Mouse (Mus musculus): ENCODE results near the gene Psmb4.
"Not testable (repeated sequence)": the region's sequence is repeated elsewhere in the genome, so short reads cannot be mapped to it uniquely, and the experiment has no call there.

DNA sequence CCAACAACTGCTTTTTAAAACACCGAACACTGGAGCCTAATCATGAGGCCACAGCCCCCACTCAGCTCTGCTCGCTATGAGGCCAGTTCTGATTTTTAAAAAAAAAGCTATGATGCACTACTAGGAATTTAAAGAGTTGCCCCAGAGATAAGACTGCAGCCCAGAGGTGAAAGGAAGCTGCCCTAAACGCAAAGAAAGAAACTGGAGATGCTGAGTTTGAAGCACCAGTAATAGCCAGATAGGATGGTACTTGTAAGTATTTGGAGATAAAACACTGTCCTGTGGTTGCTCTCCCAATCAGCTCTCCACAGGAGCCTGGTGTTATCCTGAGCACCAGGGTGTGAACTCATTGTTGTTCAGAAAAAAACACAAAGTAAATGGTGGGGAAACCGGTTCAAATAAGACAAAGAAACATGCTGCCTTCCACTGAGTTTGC, 39.6 kb upstream of the Psmb4 start:
- not testable (repeated sequence) for TF ChIP-seq CEBPB (IDR thresholded peaks at IDR 0.05; ENCODE audit: insufficient read depth, poor library complexity, severe bottlenecking); POLR2A (IDR thresholded peaks at IDR 0.05; ENCODE audit: insufficient read length, low read depth); TCF12 (IDR thresholded peaks at IDR 0.05; ENCODE audit: insufficient read depth, poor library complexity, severe bottlenecking); USF1 (IDR thresholded peaks at IDR 0.05; ENCODE audit: low read depth); MAX (IDR thresholded peaks at IDR 0.05; ENCODE audit: low read depth); E2F4 (IDR thresholded peaks at IDR 0.05; ENCODE audit: insufficient read depth)

Measured in myocyte (in vitro differentiated cells).